In genomic region chr10:79788386-79789158, GRCm38 (mm10) we compare ENCODE assay signal across 8 mouse cellular contexts. TPM values are rescaled to one million over a fixed set of nuclear protein-coding genes. Genes with fewer than 3 reads are reported as not detected.
DNase-seq lines count a peak whose midpoint lies in the region; ATAC-seq and TF ChIP-seq lines count a peak whose summit lies in the region.

No protein-coding gene starts in this region.

- H3K36me3 ChIP-seq in midbrain, embryonic 10.5 days: no peaks in the 10 kb centered on the region
- H3K36me3 ChIP-seq in midbrain, embryonic 16.5 days (ENCODE audit: control insufficient read depth, insufficient read depth, low read length): no peaks in the 10 kb centered on the region
- H3K36me3 ChIP-seq in liver, adult 2 months (ENCODE audit: control insufficient read depth, insufficient read depth, low read length): no peaks in the 10 kb centered on the region

- WGBS in midbrain, embryonic 10.5 days: 42% methylated on average over 7 of the region's 7 CpGs
- WGBS in midbrain, embryonic 16.5 days: 36% methylated on average over 7 of the region's 7 CpGs
- 35% methylated on average over 7 of the region's 7 CpGs for WGBS in liver, adult 2 months

- peaks cover 20% of the 10 kb centered on the region for H3K27me3 ChIP-seq in midbrain, embryonic 10.5 days (ENCODE audit: low read depth, poor library complexity, severe bottlenecking)
- peaks cover 4% of the 10 kb centered on the region for H3K27me3 ChIP-seq in midbrain, embryonic 16.5 days (ENCODE audit: control insufficient read depth, insufficient read depth, low read depth, low read length)
- H3K27me3 ChIP-seq in liver, adult 2 months (ENCODE audit: control insufficient read depth, insufficient read depth, low read length): 0 out of 2 replicates have a peak, but pooled peaks cover 1% of the 10 kb centered on the region

- H3K27ac ChIP-seq in midbrain, embryonic 10.5 days (replicated peaks): no peak overlapping the region
- no peak overlapping the region for H3K27ac ChIP-seq in midbrain, embryonic 16.5 days (ENCODE audit: low read length)
- H3K27ac ChIP-seq in liver, adult 2 months (replicated peaks; ENCODE audit: insufficient read depth, low read depth, low read length): no peak overlapping the region

- no peak overlapping the region for H3K4me2 ChIP-seq in midbrain, embryonic 16.5 days (ENCODE audit: low read length)

- ATAC-seq in midbrain, embryonic 16.5 days: no peak

- peaks cover 18% of the 10 kb centered on the region for H3K4me1 ChIP-seq in midbrain, embryonic 10.5 days
- no peaks in the 10 kb centered on the region for H3K4me1 ChIP-seq in midbrain, embryonic 16.5 days (ENCODE audit: control insufficient read depth, insufficient read depth, low read length)
- H3K4me1 ChIP-seq in liver, adult 2 months (ENCODE audit: control insufficient read depth, insufficient read depth, low read length): no peaks in the 10 kb centered on the region

- DNase-seq in midbrain, embryonic 10.5 days (ENCODE audit: low spot score): peak; percentile 72
- peak; percentile 92 for DNase-seq in NIH3T3 (ENCODE audit: low read depth)
- DNase-seq in cerebellum, postnatal 14 days: peak; percentile 92 to 94
- peak; percentile 76 to 90 for DNase-seq in heart, postnatal 10 days
- DNase-seq in liver, adult 2 months (ENCODE audit: extremely low read depth, low read depth, low spot score): peak; percentile 53
- DNase-seq in ovary, postnatal 14 days (ENCODE audit: low spot score): peak; percentile 66
- DNase-seq in yolk sac, embryonic 10.5 days (ENCODE audit: low spot score): no peak

- no peaks in the 10 kb centered on the region for H3K9me3 ChIP-seq in midbrain, embryonic 10.5 days (replicated peaks)
- H3K9me3 ChIP-seq in midbrain, embryonic 16.5 days (replicated peaks; ENCODE audit: control insufficient read depth, low read length, poor library complexity, severe bottlenecking): no peaks in the 10 kb centered on the region

- H3K79me2 ChIP-seq in liver, adult 2 months (ENCODE audit: control insufficient read depth, insufficient read depth, low read length): no peaks in the 10 kb centered on the region

- H3K4me3 ChIP-seq in midbrain, embryonic 10.5 days: no peak overlapping the region
- H3K4me3 ChIP-seq in midbrain, embryonic 16.5 days (ENCODE audit: low read depth, low read length): no peak overlapping the region
- no peak overlapping the region for H3K4me3 ChIP-seq in liver, adult 2 months (ENCODE audit: insufficient read depth, low read depth, low read length)

- TF ChIP-seq CTCF in liver, adult 2 months (IDR thresholded peaks at IDR 0.05; ENCODE audit: low read depth, low read length): peak; percentile 64

- intact Hi-C loops in heart, postnatal 10 days (cut with DNase I): loop anchor here (1.0 to 10.0 kb wide), 3 partner anchors 20 to 194 kb away; no protein-coding TSS in a partner anchor

- no peak for TF ChIP-seq POLR2A in liver, adult 2 months (IDR thresholded peaks at IDR 0.05; ENCODE audit: extremely low read depth, insufficient read depth, low read length)

- H3K9ac ChIP-seq in midbrain, embryonic 16.5 days (ENCODE audit: low read depth, low read length): no peak overlapping the region
- H3K9ac ChIP-seq in liver, adult 2 months (ENCODE audit: low read depth, low read length): no peak overlapping the region

RNA-seq across cellular contexts. Expression of gene Prss57, which starts 2.2 kb away (rescaled TPM):
- polyA plus RNA-seq in midbrain, embryonic 10.5 days (2016; fragmentation: Nextera tagmentation; extraction: Ambion mirVana): 0.05 TPM in 1 of 2 replicates, not detected in the other
- 0.19 TPM in 2 replicates for polyA plus RNA-seq in midbrain, embryonic 16.5 days (2015; fragmentation: Nextera tagmentation; extraction: Ambion mirVana)
- total RNA-seq in heart, postnatal 10 days (2021): not detected
- not detected in 2 replicates for total RNA-seq in liver, adult 2 months (2014; rRNA removed)
- not detected in 2 replicates for polyA plus RNA-seq in liver, adult 2 months (2012; rRNA removed)

RNA-seq across cellular contexts. Expression of gene Palm, which starts 4.8 kb away (rescaled TPM):
- polyA plus RNA-seq in midbrain, embryonic 10.5 days (2016; fragmentation: Nextera tagmentation; extraction: Ambion mirVana): 130 and 153 TPM in 2 replicates
- 318 and 333 TPM in 2 replicates for polyA plus RNA-seq in midbrain, embryonic 16.5 days (2015; fragmentation: Nextera tagmentation; extraction: Ambion mirVana)
- total RNA-seq in heart, postnatal 10 days (2021): 100 to 1,000 TPM in 1 of 2 experiments, 10 to 100 TPM in 1; 90.8 to 103 TPM
- total RNA-seq in liver, adult 2 months (2014; rRNA removed): 0.81 and 0.92 TPM in 2 replicates
- polyA plus RNA-seq in liver, adult 2 months (2012; rRNA removed): 1.9 and 3.0 TPM in 2 replicates

RNA-seq across cellular contexts. Expression of gene Fstl3, which starts 11.5 kb away (rescaled TPM):
- polyA plus RNA-seq in midbrain, embryonic 10.5 days (2016; fragmentation: Nextera tagmentation; extraction: Ambion mirVana): 1.1 and 1.8 TPM in 2 replicates
- 2.2 and 3.5 TPM in 2 replicates for polyA plus RNA-seq in midbrain, embryonic 16.5 days (2015; fragmentation: Nextera tagmentation; extraction: Ambion mirVana)
- 1 to 10 TPM; 5.8 to 7.4 TPM for total RNA-seq in heart, postnatal 10 days (2021)
- 0.09 and 0.27 TPM in 2 replicates for total RNA-seq in liver, adult 2 months (2014; rRNA removed)
- 0.18 and 0.60 TPM in 2 replicates for polyA plus RNA-seq in liver, adult 2 months (2012; rRNA removed)

RNA-seq across cellular contexts. Expression of gene Rnf126, which starts 21.8 kb away (rescaled TPM):
- 109 and 118 TPM in 2 replicates for polyA plus RNA-seq in midbrain, embryonic 10.5 days (2016; fragmentation: Nextera tagmentation; extraction: Ambion mirVana)
- 90.2 and 92.3 TPM in 2 replicates for polyA plus RNA-seq in midbrain, embryonic 16.5 days (2015; fragmentation: Nextera tagmentation; extraction: Ambion mirVana)
- 10 to 100 TPM; 31.8 to 34.4 TPM for total RNA-seq in heart, postnatal 10 days (2021)
- 7.6 and 11.7 TPM in 2 replicates for total RNA-seq in liver, adult 2 months (2014; rRNA removed)
- polyA plus RNA-seq in liver, adult 2 months (2012; rRNA removed): 65.1 and 70.6 TPM in 2 replicates

RNA-seq across cellular contexts. Expression of gene Misp, which starts 32.2 kb away (rescaled TPM):
- polyA plus RNA-seq in midbrain, embryonic 10.5 days (2016; fragmentation: Nextera tagmentation; extraction: Ambion mirVana): 0.46 and 0.67 TPM in 2 replicates
- 0.34 and 0.73 TPM in 2 replicates for polyA plus RNA-seq in midbrain, embryonic 16.5 days (2015; fragmentation: Nextera tagmentation; extraction: Ambion mirVana)
- total RNA-seq in heart, postnatal 10 days (2021): under 1 TPM; 0.22 to 0.30 TPM
- 0.18 and 0.40 TPM in 2 replicates for total RNA-seq in liver, adult 2 months (2014; rRNA removed)
- 0.16 and 0.51 TPM in 2 replicates for polyA plus RNA-seq in liver, adult 2 months (2012; rRNA removed)

Comparison
In these comparisons a context has a peak if more than half of its experiments do, and no peak if none do; other contexts are left out.
1. RNA of gene Palm, which starts 4.8 kb away (polyA plus RNA-seq): 318 to 333 TPM in midbrain, embryonic 16.5 days and 130 to 153 TPM in midbrain, embryonic 10.5 days; 1.9 to 3.0 TPM in liver, adult 2 months; every median in the first group is over 10 times any median in the second.